Mouse (Mus musculus) hindbrain, postnatal 0 days (tissue): ENCODE data around the gene Mcm5. TPM values are rescaled to one million over a fixed set of nuclear protein-coding genes. Genes with fewer than 3 reads are reported as not detected.

ENCODE experiments used
- ATAC-seq: fragments of 200-750 bp; cut with Nextera tagmentation; 2 replicates; pipeline ENCODE4 v1.8.0; 2017; ENCODE audit warnings: mild to moderate bottlenecking, moderate TSS enrichment, moderate library complexity
- DNase-seq: peaks from one replicate; pipeline ENCODE4 v3.0.0-alpha.2; 2015; ENCODE audit warnings: low spot score
- H3K27ac ChIP-seq: fragments of 300-500 bp; sonication (generic); 2 replicates; pipeline ENCODE4 v1.5.1; 2014; ENCODE audit warnings: mild to moderate bottlenecking
- H3K27me3 ChIP-seq: fragments of 300-500 bp; sonication (generic); 2 replicates; pipeline ENCODE4 v1.6.1; 2014; ENCODE audit warnings: low read length, mixed read lengths; ENCODE audit not compliant: insufficient read depth
- H3K36me3 ChIP-seq: fragments of 300-500 bp; sonication (generic); 2 replicates; pipeline ENCODE4 v1.6.1; 2014; ENCODE audit warnings: low read length, mixed read lengths; ENCODE audit not compliant: insufficient read depth
- H3K4me1 ChIP-seq: fragments of 300-500 bp; sonication (generic); 2 replicates; pipeline ENCODE4 v1.6.1; 2014; ENCODE audit warnings: antibody characterized with exemption, low read length, mixed read lengths; ENCODE audit not compliant: insufficient read depth
- H3K4me2 ChIP-seq: fragments of 300-500 bp; sonication (generic); 2 replicates; pipeline ENCODE4 v1.6.1; 2014; ENCODE audit warnings: low read depth, mild to moderate bottlenecking, low read length, moderate library complexity, mixed read lengths
- H3K4me3 ChIP-seq: fragments of 300-500 bp; sonication (generic); 2 replicates; pipeline ENCODE4 v1.5.1; 2014; ENCODE audit warnings: low read length
- H3K9ac ChIP-seq: fragments of 300-500 bp; sonication (generic); replicated peaks from 2 replicates; pipeline ENCODE4 v1.6.1; 2014; ENCODE audit warnings: mild to moderate bottlenecking, low read length, moderate library complexity, mixed read lengths
- H3K9me3 ChIP-seq: fragments of 300-500 bp; sonication (generic); 2 replicates; pipeline ENCODE4 v1.6.1; 2016; ENCODE audit warnings: low read length, mixed read lengths
- CTCF ChIP-seq: IDR thresholded peaks from 2 replicates; pipeline ENCODE4 v1.5.1; 2016; ENCODE audit warnings: antibody characterized with exemption, control low read depth, low read depth
- WGBS: fragments of 180-500 bp; shearing (Covaris S2); extraction: QIAGEN DNeasy Blood & Tissue Kit; methylation state at CpG from one replicate; pipeline ENCODE4 v1.1.7; 2014; 5-methylcytosine and 5-hydroxymethylcytosine counted together
- polyA plus RNA-seq: library from polyadenylated mRNA; unstranded; fragments of >200 nt; fragmentation: Nextera tagmentation; extraction: Ambion mirVana; gene quantifications from 2 replicates; pipeline ENCODE4 v1.2.1, GENCODE M21; 2015
- total RNA-seq: library from RNA; depleted of rRNA; stranded (reverse); fragments of >200 nt; gene quantifications from 2 replicates; pipeline ENCODE4 v1.2.3, GENCODE M21; 2014

Mcm5 gene
- total and polyA plus RNA-seq, 2 experiments from 2014 or later = 27.7 to 43.0 TPM

DNA sequence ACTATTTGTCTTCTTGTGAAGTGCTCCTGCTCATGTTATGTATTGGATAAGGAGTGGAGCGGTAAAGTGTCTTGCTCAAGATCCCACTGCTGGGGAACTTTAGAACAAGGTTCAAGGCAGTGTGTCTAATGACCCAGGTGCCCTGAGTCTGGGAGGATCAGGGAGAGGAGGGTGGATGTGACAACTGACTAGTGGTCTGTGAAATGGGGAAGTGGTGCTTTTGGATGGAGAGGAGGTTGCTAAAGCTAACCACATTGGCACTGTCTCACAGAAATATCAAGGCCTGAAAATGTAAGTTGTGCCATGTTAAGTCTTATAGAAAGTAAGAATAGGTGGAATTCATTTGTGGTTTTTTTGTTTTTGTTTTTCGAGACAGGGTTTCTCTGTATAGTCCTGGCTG is 10.4 kb downstream of the Mcm5 start:
- ATAC-seq = no peak

DNA sequence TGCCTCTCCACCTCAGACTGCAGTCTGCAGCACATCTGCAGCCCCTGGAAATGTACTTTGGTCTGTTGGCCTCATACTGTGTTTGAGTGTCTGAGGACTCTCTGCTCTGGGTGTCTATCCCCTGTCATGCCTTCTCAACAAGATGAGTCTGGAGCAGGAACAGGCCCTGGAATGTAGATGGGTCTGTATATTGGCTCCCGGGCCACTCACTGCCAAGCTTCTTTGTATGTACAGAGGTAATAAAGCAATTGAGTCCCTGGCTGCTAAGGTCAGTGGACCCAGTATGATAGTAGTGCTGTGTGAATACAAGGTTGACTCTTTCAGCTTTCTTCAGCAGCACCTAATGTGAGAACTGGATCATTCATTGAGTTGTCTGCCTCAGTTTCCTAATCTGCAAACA is 18.0 kb downstream of the Mcm5 start:
- H3K27me3 ChIP-seq = no peaks in the 10 kb centered on the region
- H3K4me3 ChIP-seq = no peak overlapping the region
- peaks cover 10% of the 10 kb centered on the region; the same call in 1 of the 2 replicates for H3K36me3 ChIP-seq
- H3K9ac ChIP-seq = no peak overlapping the region
- no peaks in the 10 kb centered on the region for H3K9me3 ChIP-seq
- no peak overlapping the region for H3K27ac ChIP-seq
- no peaks in the 10 kb centered on the region for H3K4me1 ChIP-seq
- ATAC-seq (no peak), DNase-seq (no peak)
- TF ChIP-seq CTCF = no peak
- 92% methylated on average over 1 of the region's 1 CpGs for WGBS
- no peak overlapping the region for H3K4me2 ChIP-seq

More for the DNA sequence above, 10.4 kb downstream of the Mcm5 start:
- Histone ChIP-seq H3K4me3 (no peak overlapping the region), H3K27ac (no peak overlapping the region), H3K4me2 (no peak overlapping the region), H3K27me3 (no peaks in the 10 kb centered on the region), H3K9ac (no peak overlapping the region), H3K4me1 (no peaks in the 10 kb centered on the region), H3K9me3 (no peaks in the 10 kb centered on the region), H3K36me3 (peaks cover 15% of the 10 kb centered on the region)
- no peak for DNase-seq
- 91% methylated on average over 2 of the region's 2 CpGs for WGBS
- TF ChIP-seq CTCF = no peak

DNA sequence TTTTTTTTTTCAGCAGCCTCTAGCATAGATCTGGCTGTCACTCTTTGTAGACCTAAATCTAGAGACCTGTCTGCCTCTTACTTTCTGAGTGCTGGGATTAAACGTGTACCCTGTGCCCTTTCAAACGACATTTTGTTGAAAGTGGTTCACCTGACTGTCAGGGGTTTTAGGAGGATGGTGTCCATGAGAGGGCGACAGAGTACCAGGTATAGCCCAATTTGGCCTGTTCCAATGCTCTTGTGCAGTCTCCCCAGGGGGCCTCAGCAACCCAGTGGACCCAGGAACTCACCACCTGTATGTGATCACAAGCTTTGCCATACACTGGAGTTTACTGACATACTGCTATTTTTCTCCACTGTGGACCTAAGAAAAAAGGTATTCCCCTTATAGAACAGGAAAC is 23.1 kb downstream of the Mcm5 start:
- no peak overlapping the region for H3K4me3 ChIP-seq
- H3K27ac ChIP-seq = no peak overlapping the region
- ATAC-seq (0 out of 2 replicates have a peak, but pooled peaks have one; percentile 31), DNase-seq (peak; percentile 70)
- no peaks in the 10 kb centered on the region for H3K9me3 ChIP-seq
- no peaks in the 10 kb centered on the region for H3K27me3 ChIP-seq
- 0 out of 2 replicates have a peak, but pooled peaks cover 3% of the 10 kb centered on the region for H3K36me3 ChIP-seq
- H3K4me2 ChIP-seq = no peak overlapping the region
- 16% methylated on average over 3 of the region's 3 CpGs for WGBS
- H3K9ac ChIP-seq = no peak overlapping the region
- H3K4me1 ChIP-seq = no peaks in the 10 kb centered on the region; the same call in 1 of the 2 replicates
- TF ChIP-seq CTCF = peak; percentile 81

DNA sequence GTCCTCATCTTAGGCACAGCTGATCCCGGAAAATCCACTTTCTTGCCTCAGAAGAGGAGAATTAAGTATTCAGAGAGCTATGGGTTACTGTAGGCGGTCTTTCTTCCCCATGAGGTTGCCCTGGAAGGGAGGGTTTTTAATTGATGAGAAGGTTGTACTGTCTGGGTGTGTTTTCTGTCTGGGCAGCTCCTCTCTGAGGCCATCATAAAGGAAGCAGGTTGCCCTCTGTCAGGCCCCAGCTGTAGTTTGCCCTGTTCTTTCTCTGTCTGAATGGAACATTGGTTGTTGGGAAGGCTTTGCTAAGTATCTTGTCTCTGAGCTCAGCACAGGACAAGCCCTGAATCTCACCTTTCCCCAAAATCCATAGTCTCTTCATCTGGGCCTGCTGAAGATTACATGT is 24.0 kb downstream of the Mcm5 start:
- H3K9ac ChIP-seq = no peak overlapping the region
- no peak overlapping the region for H3K4me2 ChIP-seq
- H3K36me3 ChIP-seq = no peaks in the 10 kb centered on the region
- no peak overlapping the region for H3K4me3 ChIP-seq
- H3K4me1 ChIP-seq = no peaks in the 10 kb centered on the region; the same call in 1 of the 2 replicates
- no peaks in the 10 kb centered on the region for H3K27me3 ChIP-seq
- TF ChIP-seq CTCF = no peak
- ATAC-seq = no peak
- 67% methylated on average over 2 of the region's 2 CpGs for WGBS
- H3K27ac ChIP-seq = no peak overlapping the region
- no peaks in the 10 kb centered on the region for H3K9me3 ChIP-seq
- DNase-seq = no peak

DNA sequence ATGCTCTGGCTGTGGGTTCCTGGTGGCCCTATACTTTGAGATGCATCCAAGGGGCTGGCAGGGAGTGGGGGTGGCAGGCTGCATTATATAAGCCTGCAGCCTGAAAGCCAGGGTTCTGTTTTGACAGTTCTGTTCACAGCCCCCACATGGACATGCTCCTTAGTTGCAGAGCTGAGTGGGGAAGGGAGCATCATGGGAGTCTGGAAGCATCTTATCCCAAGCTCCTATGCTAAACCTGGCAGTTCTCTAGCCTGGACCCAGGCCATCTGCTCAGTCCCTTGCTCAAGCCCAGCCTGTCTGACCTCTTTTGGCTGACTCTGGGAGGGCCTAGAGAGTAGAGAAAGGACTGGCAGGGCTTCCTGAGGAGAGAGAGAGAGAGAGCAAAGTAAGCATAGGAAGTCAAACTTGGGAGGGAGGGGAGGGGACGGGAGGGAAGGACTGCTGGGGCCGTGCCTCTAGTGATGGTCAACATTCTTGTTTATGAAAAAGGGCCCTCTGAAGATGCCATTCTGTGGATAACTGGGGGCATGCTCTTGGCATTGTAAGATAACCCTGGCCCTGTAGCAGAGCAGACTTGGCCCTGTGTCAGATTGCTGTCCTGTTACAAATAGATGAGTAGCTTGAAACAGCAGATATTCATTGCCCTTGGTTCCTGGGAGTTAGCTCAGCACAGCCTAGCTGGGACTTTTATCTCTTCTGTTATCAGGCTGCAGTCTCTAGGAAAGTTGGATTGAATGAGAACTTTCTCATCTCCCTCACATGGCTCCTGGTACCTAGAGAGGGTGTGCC is 25.4 kb downstream of the Mcm5 start:
- no peaks in the 10 kb centered on the region for H3K36me3 ChIP-seq
- H3K4me3 ChIP-seq = no peak overlapping the region
- peak; percentile 73 for DNase-seq
- no peaks in the 10 kb centered on the region; the same call in 1 of the 2 replicates for H3K4me1 ChIP-seq
- peak; percentile 73 for ATAC-seq
- no peak overlapping the region for H3K9ac ChIP-seq
- no peak overlapping the region for H3K27ac ChIP-seq
- no peaks in the 10 kb centered on the region for H3K9me3 ChIP-seq
- no peak overlapping the region for H3K4me2 ChIP-seq
- WGBS = 26% methylated on average over 2 of the region's 2 CpGs
- H3K27me3 ChIP-seq = no peaks in the 10 kb centered on the region
- no peak for TF ChIP-seq CTCF

DNA sequence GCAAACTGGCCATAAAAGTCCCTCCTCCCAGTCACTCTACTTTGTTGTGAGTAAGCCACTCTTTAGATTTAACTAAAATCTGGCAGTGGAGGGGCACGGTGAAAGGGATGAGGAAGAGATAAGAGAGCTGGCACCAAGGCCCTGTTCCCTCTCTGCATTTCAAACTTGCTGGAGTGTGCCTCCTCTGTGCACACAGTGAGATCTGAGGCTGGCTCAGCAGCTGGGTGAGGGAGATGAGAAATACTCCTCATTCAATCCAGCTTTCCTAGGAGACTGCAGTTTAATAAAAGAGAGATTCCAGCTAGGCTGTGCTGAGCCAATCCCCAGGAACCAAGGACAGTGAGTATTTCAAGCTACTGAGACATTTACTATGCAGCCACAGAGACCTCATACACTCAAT is 26.4 kb downstream of the Mcm5 start:
- Histone ChIP-seq H3K4me3 (no peak overlapping the region), H3K9me3 (no peaks in the 10 kb centered on the region), H3K4me1 (no peaks in the 10 kb centered on the region; the same call in 1 of the 2 replicates), H3K36me3 (no peaks in the 10 kb centered on the region), H3K4me2 (no peak overlapping the region), H3K27me3 (no peaks in the 10 kb centered on the region), H3K27ac (no peak overlapping the region), H3K9ac (no peak overlapping the region)
- ATAC-seq = peak; percentile 44
- DNase-seq = peak; percentile 27
- TF ChIP-seq CTCF = no peak
- WGBS = 25% methylated on average over 1 of the region's 1 CpGs

DNA sequence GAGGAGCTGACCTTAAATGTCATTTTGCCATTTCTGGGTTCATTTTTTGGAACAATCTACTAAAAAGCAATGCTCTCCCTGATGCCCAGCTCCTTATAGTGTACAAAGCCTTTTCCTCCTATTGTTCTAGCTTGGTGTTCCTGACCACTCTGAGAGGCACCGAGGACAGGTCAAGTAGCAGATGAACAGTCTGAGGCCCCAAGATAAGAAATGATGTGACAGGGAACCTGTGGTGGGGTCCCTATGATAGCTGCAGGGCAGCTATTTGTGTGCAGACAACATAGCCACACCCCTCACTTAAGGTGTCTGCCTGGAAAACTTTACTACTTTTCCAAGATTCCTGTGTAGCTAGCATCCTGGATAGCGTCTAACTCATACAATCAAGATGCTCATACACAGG is 26.9 kb downstream of the Mcm5 start:
- Histone ChIP-seq H3K9me3 (no peaks in the 10 kb centered on the region), H3K4me2 (no peak overlapping the region), H3K4me3 (no peak overlapping the region), H3K9ac (no peak overlapping the region), H3K27ac (no peak overlapping the region), H3K36me3 (no peaks in the 10 kb centered on the region), H3K27me3 (no peaks in the 10 kb centered on the region), H3K4me1 (no peaks in the 10 kb centered on the region; the same call in 1 of the 2 replicates)
- 75% methylated on average over 2 of the region's 2 CpGs for WGBS
- no peak for ATAC-seq
- no peak for TF ChIP-seq CTCF
- no peak for DNase-seq
